Mouse (Mus musculus): ENCODE data around the gene Hnf1a.

The Hnf1a gene

DNA sequence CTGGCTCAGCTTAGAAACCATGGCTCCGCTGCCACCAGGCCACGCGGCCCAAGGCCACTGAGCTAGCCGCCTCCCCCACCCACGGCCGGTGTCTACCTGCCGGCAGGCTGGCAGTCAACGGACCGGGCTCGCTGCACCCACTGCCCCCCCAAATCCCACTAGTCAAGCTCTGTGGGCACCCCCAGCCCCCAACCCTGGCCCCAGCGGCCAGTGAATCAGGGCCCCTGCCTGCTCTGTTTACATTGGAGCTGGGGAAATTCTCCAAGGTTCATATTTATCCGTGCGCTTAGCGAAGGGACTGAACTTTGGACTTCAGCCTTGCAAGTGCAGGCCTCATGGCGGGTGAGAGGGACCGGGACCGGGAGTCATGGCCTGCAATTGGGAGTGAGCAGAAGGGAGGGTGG lies at the start of gene Hnf1a:
TSS of gene Hnf1a (minus strand) at position 271 of the 404 bp plus-strand sequence.
- no peak for DNase-seq (ENCODE audit: low spot score)

DNA sequence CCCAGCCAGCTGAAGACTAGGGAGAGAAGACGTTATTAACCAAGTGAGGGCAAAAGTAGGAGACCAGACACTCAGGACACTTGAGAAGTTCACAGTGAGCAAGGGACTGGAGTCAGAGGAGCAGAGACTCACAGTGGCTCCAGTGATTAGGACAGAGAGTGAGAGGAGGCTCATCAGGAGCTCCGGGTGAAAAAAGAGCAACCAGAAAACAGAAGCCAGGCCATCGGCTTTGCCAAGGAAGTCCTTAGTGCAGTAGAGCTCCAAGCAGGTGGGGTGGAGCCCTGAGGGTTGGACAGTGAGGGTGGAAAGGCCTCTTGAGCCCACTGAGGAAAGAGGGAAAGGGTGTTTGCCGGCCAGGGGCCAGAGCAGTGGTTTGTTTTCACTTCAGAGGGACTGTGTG lies 47.9 kb upstream of the Hnf1a start:
- no peak for DNase-seq (ENCODE audit: low spot score)

DNA sequence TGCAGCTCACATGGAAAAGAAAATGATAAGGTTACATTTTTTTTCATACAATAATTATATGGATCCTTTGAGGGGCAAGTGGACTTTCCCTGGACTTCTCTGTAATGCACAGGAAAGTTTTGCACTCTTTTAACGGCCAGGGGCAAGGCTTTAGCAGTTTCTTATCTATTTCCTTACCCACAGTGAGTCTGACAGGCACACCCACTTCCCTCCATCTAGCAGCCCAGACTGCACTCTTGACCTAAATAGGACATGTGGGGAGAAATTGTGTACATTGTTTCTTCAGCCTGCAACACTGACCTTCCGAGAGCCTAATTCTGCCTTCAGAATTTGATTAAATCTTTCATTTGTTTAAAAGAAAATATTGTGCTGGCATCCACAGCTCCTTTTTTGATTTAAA lies 47.4 kb upstream of the Hnf1a start:
- no peak for DNase-seq (ENCODE audit: low spot score)

DNA sequence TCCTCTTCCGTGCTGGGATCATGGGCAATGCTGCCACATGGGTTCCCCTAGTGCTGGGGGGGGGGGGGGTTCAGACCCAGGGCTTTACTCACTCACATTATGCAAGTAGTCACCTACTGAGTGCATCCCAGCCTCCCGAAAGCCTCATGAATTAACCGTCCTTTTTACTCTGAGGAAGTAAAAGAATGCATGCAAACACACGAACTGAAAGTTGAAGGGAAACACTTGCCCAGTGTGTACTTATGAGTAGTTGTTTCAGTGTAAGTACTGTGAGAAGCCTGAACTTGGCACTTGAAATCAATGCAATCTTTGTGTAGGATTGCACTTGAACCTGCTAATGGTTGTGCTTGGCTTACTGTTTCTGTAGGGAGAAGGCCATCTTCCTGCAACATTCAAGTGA lies 44.2 kb upstream of the Hnf1a start:
- DNase-seq (ENCODE audit: low spot score): no peak

DNA sequence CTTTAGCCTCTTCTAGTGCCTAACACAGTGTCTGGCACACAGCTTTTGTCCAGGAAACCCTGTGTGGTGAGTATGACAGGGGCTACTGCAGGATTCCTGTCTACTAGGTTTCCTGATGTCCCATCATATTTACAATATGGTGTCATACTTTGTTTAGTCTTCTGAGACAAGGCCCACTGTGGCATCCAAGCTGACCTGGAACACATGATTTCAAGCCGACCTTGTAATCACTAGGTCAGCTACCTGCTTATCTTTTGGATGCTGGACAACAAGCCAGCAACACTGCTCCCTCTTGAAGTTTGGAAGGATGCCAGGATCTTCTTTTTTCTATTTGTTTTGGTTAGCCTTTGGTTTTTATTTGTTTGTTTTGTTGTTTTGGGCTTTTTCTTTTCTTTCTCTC lies 43.7 kb upstream of the Hnf1a start:
- DNase-seq (ENCODE audit: low spot score): no peak

DNA sequence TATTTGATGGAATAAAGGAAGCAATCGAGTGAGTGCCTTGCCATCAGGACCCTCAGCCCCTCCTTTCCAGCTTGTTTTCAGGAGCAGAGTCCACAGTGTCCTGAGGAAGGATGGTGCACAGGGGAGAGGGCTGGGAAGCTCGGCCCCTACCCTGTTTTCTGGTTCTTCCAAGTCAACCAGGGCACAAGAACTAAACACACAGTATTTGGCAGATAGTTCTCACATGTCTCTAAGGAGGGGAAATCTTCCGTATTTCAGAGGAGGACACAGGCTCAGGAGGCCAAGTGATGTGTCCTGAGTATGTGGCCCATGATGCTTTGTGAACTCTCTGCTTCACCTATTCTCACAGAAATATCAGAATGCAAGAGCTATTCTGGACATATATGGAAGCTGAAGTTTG lies 42.5 kb upstream of the Hnf1a start:
- DNase-seq (ENCODE audit: low spot score): no peak

DNA sequence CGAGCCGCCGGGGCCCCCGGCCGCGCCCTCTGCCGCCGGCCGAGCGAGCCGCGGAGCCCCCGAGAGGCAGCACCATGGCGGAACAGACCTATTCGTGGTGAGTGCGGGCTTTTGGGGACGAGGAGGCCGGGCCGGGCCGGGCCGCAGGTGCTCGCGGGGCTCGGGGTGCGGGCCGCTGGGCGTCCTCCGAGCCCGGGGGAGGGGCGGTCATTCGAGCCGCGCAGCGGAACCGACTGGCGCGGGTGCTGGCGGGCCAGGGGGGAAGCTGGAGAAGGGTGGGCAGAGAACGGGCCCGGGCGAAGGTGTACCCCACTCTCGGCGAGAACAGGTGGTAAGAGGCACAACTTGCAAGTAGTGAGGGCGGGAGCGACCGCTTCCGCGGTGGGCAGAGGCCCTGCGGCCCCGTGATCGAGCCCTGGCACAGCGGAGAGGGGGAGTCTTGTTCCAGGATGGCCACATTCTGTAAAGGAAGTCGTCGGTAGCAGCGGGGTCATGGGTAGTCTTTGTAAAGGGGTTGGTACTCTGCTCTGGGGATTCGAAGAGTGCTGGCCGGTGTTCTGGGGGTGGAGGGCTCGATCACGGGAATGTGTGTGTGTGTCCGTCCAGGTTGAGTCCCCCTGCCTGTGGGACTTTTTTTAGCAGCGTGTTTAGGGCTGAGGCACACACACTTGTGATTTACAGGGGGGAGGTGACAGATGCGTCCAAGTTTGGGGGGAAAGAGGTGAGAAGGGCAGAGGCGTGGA lies 40.8 kb upstream of the Hnf1a start:
- peak; percentile 46 for DNase-seq (ENCODE audit: low spot score)

DNA sequence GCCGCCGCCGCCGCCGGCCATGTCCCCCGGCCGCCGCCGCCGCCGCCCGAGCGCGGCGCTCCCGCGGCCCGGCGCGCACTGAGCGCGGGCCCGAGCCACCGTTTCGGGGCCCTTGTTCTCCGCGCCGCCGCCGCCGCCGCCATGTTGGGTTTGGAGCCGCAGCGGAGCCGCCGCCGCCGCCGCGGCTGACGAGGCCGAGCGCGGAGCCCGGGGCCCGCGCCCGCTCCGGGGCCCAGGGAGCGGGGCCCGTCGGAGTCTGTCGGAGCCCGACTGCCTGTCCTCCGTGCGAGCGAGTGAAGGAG lies 40.3 kb upstream of the Hnf1a start:
- no peak for DNase-seq (ENCODE audit: low spot score)

DNA sequence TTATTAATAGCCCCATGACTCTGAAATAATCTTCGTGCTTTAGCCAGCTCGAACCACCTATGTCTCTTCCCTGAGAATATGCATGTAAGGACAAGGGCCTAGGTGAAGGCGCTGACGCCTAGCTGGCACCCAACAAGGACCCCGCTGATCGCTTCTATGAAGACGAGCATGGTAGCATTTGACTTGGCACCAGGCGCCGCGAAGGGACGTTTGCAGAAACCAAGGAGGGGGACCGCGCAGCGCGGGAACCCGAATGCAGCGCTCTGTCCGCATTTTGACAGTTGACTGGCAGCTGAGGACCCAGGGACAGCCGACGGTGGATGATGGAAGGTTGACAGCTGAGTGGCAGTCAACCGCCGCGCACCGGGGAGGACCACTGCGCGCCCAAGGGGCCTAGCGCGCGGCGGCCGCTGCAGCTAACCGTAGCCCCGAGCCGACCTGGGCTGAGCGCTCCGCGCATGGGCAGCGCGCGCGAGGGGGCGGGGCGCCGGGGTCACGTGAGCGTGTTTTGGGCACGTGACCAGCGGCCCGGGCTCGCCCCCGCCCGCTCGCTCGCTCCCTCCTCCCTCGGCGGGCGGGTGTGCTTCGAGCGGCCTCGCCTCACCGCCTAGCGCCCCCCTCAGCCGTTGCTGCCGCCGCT lies 39.8 kb upstream of the Hnf1a start, which contains the start of gene Sppl3:
TSS of gene Sppl3 (plus strand) at position 561 of the 640 bp plus-strand sequence.
- peak; percentile 94 for DNase-seq (ENCODE audit: low spot score)

DNA sequence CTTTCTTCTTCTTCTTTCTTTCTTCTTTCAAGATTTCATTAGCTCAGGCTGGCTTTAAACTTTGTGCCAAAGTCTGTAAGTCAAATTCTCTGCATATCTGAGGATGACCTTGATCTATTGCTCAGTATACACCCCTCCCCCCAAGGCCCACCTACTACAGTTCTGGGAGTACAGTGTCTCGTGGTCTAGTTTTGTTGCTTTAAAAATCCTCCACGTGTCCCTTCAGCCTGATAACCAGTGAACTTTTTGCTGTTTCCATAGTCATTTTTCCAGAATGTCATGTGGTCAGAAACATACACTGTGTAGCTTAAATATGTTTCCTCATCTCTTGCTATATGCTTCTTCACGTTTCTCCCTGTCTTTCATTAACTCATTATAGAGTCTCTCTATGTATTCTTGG lies 39.1 kb upstream of the Hnf1a start:
- DNase-seq (ENCODE audit: low spot score): no peak

DNA sequence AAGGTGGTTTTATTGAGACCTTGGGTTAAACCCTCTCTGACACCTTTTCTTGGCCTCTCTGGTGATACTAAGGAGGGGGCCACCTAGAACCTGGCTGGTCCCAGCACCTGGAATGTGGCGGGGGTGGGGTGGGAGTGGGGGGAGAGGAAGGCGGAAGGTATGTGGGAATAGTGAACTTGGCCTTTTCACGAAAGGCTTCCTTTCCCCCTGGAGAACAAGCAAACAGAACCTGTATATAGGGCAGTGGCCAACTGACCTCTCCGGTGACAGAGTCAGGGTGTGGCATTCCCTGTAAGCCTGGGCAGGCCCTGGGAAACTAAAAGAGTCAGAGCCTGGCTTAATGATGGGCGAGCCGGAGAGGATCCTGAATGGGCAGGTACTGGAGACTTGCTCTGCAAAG lies 38.2 kb upstream of the Hnf1a start:
- no peak for DNase-seq (ENCODE audit: low spot score)

DNA sequence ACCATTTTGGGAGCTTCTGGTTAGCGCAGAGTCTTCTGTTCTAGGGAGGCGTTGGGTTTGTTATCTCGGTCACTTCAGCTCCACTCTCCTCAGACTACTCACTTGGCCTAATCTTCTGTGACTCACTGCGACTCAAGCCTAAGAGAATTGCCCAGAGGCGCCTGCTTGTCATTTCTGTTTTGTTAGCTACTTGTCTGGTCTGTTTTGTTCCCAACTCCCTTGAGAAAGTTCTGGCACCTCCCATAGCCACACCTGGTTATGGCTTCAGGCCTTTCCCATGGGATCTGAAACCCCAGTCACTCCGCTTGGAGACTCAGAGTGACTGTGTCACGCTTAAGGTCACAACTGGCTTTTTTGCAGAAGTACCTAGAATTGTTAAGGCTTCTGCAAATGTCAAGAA lies 37.4 kb upstream of the Hnf1a start:
- no peak for DNase-seq (ENCODE audit: low spot score)

DNA sequence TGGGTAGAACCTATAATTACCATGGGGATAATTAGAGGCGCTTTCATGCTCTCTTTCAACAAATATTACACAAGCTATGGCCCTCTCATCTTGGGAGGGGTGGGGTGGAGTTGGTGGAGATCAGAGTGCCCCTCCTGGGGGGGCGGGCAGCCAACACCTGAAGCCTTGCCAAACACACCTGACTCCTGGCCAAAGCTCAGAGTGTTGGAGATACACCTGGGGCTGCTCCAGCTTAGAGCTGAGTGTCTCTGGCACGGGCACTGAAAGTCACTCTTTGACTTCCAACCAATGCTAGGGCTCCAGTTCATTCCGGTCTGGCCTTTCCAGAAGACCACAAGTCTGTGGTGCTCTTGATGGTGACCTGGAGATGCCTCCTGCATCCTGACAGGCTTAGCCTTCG lies 36.9 kb upstream of the Hnf1a start:
- no peak for DNase-seq (ENCODE audit: low spot score)

DNA sequence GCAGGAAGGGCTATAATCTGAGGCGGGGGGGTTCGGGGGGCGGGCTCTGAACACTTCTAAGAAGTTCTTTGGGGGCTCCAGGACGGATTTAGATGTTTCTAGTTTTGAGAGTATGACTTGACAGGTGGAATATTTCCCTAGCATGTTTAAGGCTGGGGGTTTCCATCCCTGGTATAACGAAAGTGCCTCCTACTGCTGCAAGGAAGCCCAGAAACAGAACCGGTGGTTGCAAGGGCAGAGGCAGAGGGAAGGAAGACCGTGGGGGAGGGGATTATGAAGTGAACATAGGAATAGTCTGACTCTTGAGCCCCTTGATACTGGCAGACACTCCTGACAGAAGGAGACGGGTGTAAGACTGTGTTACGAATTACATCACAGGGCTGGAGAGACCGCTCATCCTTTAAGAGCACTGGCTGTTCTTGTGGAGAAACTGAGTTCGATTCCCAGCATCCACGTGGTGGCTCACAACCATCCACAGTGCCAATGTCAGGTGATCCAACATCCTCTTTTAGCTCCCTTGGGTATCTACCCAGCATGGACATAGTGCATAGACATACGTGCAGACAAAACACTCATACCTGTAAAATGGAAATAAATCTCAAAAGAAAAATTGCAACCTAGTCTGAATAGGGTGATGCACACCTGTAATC lies 32.5 kb upstream of the Hnf1a start:
- DNase-seq (ENCODE audit: low spot score): no peak

DNA sequence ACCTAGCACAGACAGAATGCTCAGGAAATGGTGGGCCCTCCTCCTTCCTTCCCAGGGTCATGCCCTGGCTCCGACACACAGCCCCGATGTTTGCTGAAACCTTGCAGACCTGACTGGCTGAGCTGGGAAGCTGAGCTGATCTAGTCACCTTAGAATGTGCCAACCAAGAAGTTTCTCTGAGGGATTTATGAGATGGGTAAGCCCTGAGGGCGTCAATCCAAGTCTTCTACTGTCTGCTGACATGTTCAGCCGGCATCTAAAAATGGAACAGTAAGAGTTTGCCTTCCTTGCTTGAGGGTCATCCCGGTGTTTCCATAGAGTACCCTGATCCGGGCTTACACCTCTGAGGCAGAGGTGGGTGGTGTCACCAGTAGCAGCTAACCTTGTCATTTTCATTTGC lies 31.9 kb upstream of the Hnf1a start:
- DNase-seq (ENCODE audit: low spot score): no peak

DNA sequence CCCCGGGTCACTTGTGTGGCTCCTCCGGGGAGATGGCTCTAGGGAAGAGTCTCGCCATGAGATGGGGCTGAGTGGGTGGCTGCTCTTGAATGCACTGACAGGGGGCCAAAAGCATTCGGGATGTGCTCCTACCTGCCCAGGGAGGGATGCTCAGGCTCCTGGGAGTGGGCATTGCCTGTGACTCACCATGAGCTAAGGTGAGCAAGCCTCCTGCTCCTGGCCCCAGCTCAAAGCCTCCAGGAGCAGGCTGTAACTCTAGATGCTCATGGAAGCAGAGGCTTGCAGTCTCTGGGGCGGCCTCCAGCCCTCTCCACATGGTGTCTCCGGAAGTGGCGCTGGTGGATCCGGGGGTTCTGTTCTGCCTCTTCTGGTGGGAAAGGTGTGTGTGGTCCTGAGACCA lies 30.6 kb upstream of the Hnf1a start:
- DNase-seq (ENCODE audit: low spot score): no peak

DNA sequence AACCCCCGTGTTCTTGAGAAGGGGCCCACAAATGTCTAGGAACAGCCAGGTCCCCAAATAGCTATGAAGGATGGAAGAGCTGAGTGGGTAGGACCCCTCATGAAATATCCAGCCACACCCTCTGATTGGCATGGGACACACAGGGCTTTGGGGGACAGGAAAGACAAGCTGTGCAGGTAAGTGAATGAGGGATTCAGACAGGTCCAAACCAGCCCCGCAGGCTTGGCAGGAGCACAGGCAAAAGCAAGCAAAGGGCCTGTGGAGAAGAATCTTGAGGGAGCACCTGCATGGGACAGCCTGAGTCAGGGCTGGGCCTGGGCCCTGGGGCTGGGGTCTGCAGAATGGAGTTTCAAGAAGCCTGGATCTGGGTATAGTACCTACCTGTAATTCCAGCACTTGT lies 29.6 kb upstream of the Hnf1a start:
- no peak for DNase-seq (ENCODE audit: low spot score)

DNA sequence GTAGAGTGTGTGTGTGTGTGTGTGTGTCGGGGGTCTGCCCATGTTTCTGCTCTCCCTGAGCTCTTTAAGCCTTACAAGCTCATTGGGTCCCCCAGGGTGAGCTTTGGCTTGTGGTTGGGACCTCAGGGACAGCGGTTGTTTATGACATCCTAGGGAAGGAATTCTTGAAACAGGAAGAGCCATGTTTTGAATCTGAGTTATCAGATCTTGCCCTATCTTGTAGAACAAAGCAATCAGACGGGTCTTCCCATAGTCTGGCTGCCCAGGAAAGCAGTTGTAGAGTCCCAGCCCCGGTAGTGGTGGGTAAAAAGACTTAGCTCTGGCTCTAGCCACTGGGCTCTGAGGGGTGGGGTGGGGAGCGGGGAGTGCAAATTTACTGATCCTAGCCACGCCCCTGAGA lies 26.4 kb upstream of the Hnf1a start:
- no peak for DNase-seq (ENCODE audit: low spot score)

DNA sequence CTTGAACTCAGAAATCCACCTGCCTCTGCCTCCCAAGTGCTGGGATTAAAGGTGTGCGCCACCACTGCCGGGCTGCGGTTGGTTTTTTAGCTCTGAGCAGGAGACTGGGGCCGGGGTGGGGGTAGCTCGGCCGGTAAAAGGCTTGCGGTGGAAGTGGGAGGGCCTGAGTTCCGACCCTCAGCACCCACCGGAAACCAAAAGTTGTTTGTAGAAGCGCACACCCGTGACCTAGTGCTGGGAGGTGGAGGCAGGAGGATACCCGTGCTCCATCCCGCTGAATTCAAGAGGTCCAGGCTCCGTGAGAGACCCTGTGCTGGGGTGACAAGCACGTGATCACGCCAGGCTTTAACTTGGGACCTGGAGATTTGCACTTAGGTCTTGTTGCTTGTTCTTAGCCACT lies 25.6 kb upstream of the Hnf1a start:
- DNase-seq (ENCODE audit: low spot score): no peak

DNA sequence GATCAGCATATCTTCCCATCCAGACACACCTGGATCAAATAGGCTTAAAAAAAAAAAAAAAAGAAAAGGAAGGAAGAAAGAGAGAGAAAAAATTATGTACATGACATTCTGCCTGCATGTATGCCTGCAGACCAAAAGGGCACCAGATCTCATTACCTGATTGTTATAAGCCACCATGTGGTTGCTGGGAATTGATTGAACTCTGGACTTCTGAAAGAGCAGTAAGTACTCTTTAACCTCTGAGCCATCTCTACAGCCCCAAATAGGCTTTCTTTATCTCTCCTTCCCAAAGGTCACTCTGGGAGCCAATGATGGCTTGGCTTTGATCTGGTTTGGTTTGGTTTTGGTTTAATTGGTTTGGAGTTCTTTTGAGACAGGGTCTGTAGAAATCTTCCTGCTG lies 14.2 kb upstream of the Hnf1a start:
- no peak for DNase-seq (ENCODE audit: low spot score)

DNA sequence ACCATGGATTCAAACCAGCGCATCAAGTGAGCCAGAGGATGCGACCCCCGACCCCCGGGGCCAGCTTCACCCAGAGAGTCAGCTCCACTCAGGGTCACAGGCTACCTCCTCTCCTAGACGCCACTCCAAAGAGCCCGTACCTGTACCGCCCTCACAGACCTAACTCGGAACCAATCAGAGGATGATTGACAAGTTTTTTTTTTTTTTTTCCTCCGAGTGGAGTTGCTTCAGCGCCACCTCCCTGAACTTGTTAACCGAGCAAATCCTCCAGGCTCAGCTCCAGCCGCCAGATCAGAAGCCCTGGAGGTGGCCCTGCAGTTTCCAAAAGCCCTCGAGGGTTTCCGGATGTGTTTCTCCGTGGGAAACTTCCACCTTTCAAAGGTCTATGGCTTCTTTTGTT lies 11.1 kb upstream of the Hnf1a start:
- DNase-seq (ENCODE audit: low spot score): no peak

DNA sequence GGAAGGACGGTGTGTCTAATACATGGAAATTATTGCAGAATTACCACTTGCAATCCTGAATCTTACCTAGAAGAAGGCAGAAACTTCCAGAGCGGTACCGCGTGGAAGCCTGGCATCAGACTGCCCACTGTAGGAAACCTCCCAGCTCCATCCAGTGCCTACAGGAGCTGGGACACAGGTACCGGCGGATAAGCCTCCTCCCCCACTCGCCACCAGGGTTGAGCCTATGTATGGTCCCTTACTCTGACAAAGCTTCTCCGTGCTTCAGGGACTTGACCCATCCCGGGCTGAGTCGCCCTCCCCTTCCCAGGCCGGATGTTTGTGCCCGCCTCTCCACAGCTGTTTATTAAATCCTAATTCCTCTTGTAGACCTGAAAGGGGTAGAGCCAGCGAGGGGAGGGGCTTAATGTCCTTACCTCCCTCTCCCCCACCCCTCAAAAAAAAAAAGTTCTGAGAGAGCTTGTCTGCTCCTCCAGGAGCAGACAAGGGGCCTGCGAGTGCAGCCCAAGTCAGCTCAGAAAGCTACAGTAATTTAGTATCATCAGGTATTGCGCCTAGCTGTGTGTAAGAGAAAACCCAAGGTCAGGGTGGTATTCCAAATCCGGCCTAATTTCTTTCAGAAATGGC lies 9.3 kb upstream of the Hnf1a start:
- DNase-seq (ENCODE audit: low spot score): peak; percentile 46

All from embryo, embryonic 10 days (tissue).